Mouse (Mus musculus): ENCODE results near the gene Lrfn3.

DNA sequence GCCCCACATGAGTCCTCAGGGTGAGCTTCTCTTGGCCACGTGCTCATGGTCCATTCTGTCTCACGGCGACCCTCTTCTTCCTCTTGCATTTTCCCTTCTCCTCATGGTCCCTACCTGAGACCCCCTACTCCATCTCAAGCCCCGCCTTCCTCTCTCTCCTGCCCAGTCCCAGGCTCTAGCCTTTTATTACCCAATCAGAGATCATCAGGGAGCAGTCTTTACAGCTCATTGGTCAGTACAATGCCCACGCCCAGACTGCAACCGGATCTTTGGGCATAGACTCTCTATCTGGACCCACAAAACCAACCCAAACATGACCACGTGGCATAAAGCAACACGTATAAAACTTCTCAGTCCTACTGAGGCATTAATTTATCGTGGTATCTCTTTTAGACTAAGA, 21.5 kb upstream of the Lrfn3 start:
- no peak for TF ChIP-seq POLR2A (IDR thresholded peaks at IDR 0.05; ENCODE audit: insufficient read depth, low read depth, low read length)
- TF ChIP-seq CTCF (IDR thresholded peaks at IDR 0.05; ENCODE audit: insufficient read depth, low read depth, low read length): no peak
